Mouse (Mus musculus): ENCODE results near the gene Snd1.

Snd1 gene

GRCm38 (mm10) chr6:28897326-28898085, 422.6 kb downstream of the Snd1 start:
- peaks cover 20% of the 10 kb centered on the region for H3K4me1 ChIP-seq (replicated peaks; ENCODE audit: low read depth, low read length)
- TF ChIP-seq NANOG (IDR thresholded peaks at IDR 0.05; ENCODE audit: borderline replicate concordance, low read length), result no peak
- no peak for TF ChIP-seq CTCF (conservative IDR thresholded peaks at IDR 0.05; ENCODE audit: low read length)
- no peak for TF ChIP-seq POU5F1 (IDR thresholded peaks at IDR 0.05; ENCODE audit: borderline replicate concordance, low read length)

GRCm38 (mm10) chr6:28898836-28899235, 423.9 kb downstream of the Snd1 start:
- Histone ChIP-seq H3K27me3 (ENCODE audit: insufficient read depth, low read length) (peaks cover 13% of the 10 kb centered on the region), H3K36me3 (ENCODE audit: insufficient read depth, low read length) (0 out of 2 replicates have a peak, but pooled peaks cover 4% of the 10 kb centered on the region), H3K4me1 (replicated peaks; ENCODE audit: low read depth, low read length) (peaks cover 20% of the 10 kb centered on the region), H3K4me3 (replicated peaks; ENCODE audit: low read length) (no peak overlapping the region), H3K9me3 (ENCODE audit: low read length) (no peaks in the 10 kb centered on the region)
- peak; percentile 90 for TF ChIP-seq CTCF (conservative IDR thresholded peaks at IDR 0.05; ENCODE audit: low read length)
- no peak for TF ChIP-seq POU5F1 (IDR thresholded peaks at IDR 0.05; ENCODE audit: borderline replicate concordance, low read length)
- no peak for TF ChIP-seq NANOG (IDR thresholded peaks at IDR 0.05; ENCODE audit: borderline replicate concordance, low read length)

More at GRCm38 (mm10) chr6:28897326-28898085, 422.6 kb downstream of the Snd1 start:
- Histone ChIP-seq H3K27me3 (ENCODE audit: insufficient read depth, low read length) (peaks cover 13% of the 10 kb centered on the region), H3K4me3 (replicated peaks; ENCODE audit: low read length) (no peak overlapping the region), H3K9me3 (ENCODE audit: low read length) (no peaks in the 10 kb centered on the region), H3K36me3 (ENCODE audit: insufficient read depth, low read length) (0 out of 2 replicates have a peak, but pooled peaks cover 8% of the 10 kb centered on the region)

GRCm38 (mm10) chr6:28902573-28902972, 427.6 kb downstream of the Snd1 start:
- Histone ChIP-seq H3K4me1 (replicated peaks; ENCODE audit: low read depth, low read length) (peaks cover 29% of the 10 kb centered on the region), H3K27me3 (ENCODE audit: insufficient read depth, low read length) (peaks cover 13% of the 10 kb centered on the region), H3K9me3 (ENCODE audit: low read length) (no peaks in the 10 kb centered on the region), H3K4me3 (replicated peaks; ENCODE audit: low read length) (no peak overlapping the region), H3K36me3 (ENCODE audit: insufficient read depth, low read length) (no peaks in the 10 kb centered on the region)
- TF ChIP-seq CTCF (conservative IDR thresholded peaks at IDR 0.05; ENCODE audit: low read length) (no peak), NANOG (IDR thresholded peaks at IDR 0.05; ENCODE audit: borderline replicate concordance, low read length) (no peak)

- Histone ChIP-seq H3K36me3 (ENCODE audit: insufficient read depth, low read length) (no peaks in the 10 kb centered on the region), H3K27me3 (ENCODE audit: insufficient read depth, low read length) (peaks cover 25% of the 10 kb centered on the region), H3K9me3 (ENCODE audit: low read length) (no peaks in the 10 kb centered on the region), H3K4me1 (replicated peaks; ENCODE audit: low read depth, low read length) (peaks cover 20% of the 10 kb centered on the region), H3K4me3 (replicated peaks; ENCODE audit: low read length) (no peak overlapping the region)
- TF ChIP-seq NANOG (IDR thresholded peaks at IDR 0.05; ENCODE audit: borderline replicate concordance, low read length) (no peak), CTCF (conservative IDR thresholded peaks at IDR 0.05; ENCODE audit: low read length) (peak; percentile 74)
Measured at GRCm38 (mm10) chr6:28904417-28904816, 429.5 kb downstream of the Snd1 start.

- no peak for TF ChIP-seq NANOG (IDR thresholded peaks at IDR 0.05; ENCODE audit: borderline replicate concordance, low read length)
- no peak for TF ChIP-seq CTCF (conservative IDR thresholded peaks at IDR 0.05; ENCODE audit: low read length)
- no peak for TF ChIP-seq POU5F1 (IDR thresholded peaks at IDR 0.05; ENCODE audit: borderline replicate concordance, low read length)
- Histone ChIP-seq H3K4me3 (replicated peaks; ENCODE audit: low read length) (no peak overlapping the region), H3K9me3 (ENCODE audit: low read length) (no peaks in the 10 kb centered on the region)
Measured at GRCm38 (mm10) chr6:28905301-28905700, 430.4 kb downstream of the Snd1 start.

GRCm38 (mm10) chr6:28909866-28910265, 434.9 kb downstream of the Snd1 start:
- Histone ChIP-seq H3K27me3 (ENCODE audit: insufficient read depth, low read length) (peaks cover 44% of the 10 kb centered on the region), H3K4me1 (replicated peaks; ENCODE audit: low read depth, low read length) (peaks cover 26% of the 10 kb centered on the region), H3K9me3 (ENCODE audit: low read length) (no peaks in the 10 kb centered on the region), H3K4me3 (replicated peaks; ENCODE audit: low read length) (peak overlapping the region; percentile 60), H3K36me3 (ENCODE audit: insufficient read depth, low read length) (no peaks in the 10 kb centered on the region)
- TF ChIP-seq POU5F1 (IDR thresholded peaks at IDR 0.05; ENCODE audit: borderline replicate concordance, low read length) (no peak), CTCF (conservative IDR thresholded peaks at IDR 0.05; ENCODE audit: low read length) (no peak), NANOG (IDR thresholded peaks at IDR 0.05; ENCODE audit: borderline replicate concordance, low read length) (no peak)

More at GRCm38 (mm10) chr6:28905301-28905700, 430.4 kb downstream of the Snd1 start:
- H3K4me1 ChIP-seq (replicated peaks; ENCODE audit: low read depth, low read length), result peaks cover 29% of the 10 kb centered on the region
- H3K27me3 ChIP-seq (ENCODE audit: insufficient read depth, low read length), result peaks cover 27% of the 10 kb centered on the region
- no peaks in the 10 kb centered on the region for H3K36me3 ChIP-seq (ENCODE audit: insufficient read depth, low read length)

- no peaks in the 10 kb centered on the region for H3K36me3 ChIP-seq (ENCODE audit: insufficient read depth, low read length)
- no peak overlapping the region for H3K4me3 ChIP-seq (replicated peaks; ENCODE audit: low read length)
- H3K27me3 ChIP-seq (ENCODE audit: insufficient read depth, low read length), result peaks cover 27% of the 10 kb centered on the region
- H3K4me1 ChIP-seq (replicated peaks; ENCODE audit: low read depth, low read length), result peaks cover 40% of the 10 kb centered on the region
- H3K9me3 ChIP-seq (ENCODE audit: low read length), result no peaks in the 10 kb centered on the region
- no peak for TF ChIP-seq POU5F1 (IDR thresholded peaks at IDR 0.05; ENCODE audit: borderline replicate concordance, low read length)
- peak; percentile 92 for TF ChIP-seq CTCF (conservative IDR thresholded peaks at IDR 0.05; ENCODE audit: low read length)
Measured at GRCm38 (mm10) chr6:28914981-28915380, 440.0 kb downstream of the Snd1 start.

- Histone ChIP-seq H3K4me3 (replicated peaks; ENCODE audit: low read length) (no peak overlapping the region), H3K9me3 (ENCODE audit: low read length) (no peaks in the 10 kb centered on the region), H3K4me1 (replicated peaks; ENCODE audit: low read depth, low read length) (peaks cover 43% of the 10 kb centered on the region), H3K27me3 (ENCODE audit: insufficient read depth, low read length) (peaks cover 13% of the 10 kb centered on the region), H3K36me3 (ENCODE audit: insufficient read depth, low read length) (no peaks in the 10 kb centered on the region)
- TF ChIP-seq NANOG (IDR thresholded peaks at IDR 0.05; ENCODE audit: borderline replicate concordance, low read length) (no peak), POU5F1 (IDR thresholded peaks at IDR 0.05; ENCODE audit: borderline replicate concordance, low read length) (no peak), CTCF (conservative IDR thresholded peaks at IDR 0.05; ENCODE audit: low read length) (no peak)
Measured at GRCm38 (mm10) chr6:28916630-28917029, 441.7 kb downstream of the Snd1 start.

- TF ChIP-seq CTCF (conservative IDR thresholded peaks at IDR 0.05; ENCODE audit: low read length), result no peak
- TF ChIP-seq POU5F1 (IDR thresholded peaks at IDR 0.05; ENCODE audit: borderline replicate concordance, low read length), result no peak
- TF ChIP-seq NANOG (IDR thresholded peaks at IDR 0.05; ENCODE audit: borderline replicate concordance, low read length), result no peak
- Histone ChIP-seq H3K27me3 (ENCODE audit: insufficient read depth, low read length) (peaks cover 6% of the 10 kb centered on the region; the same call in 1 of the 2 replicates), H3K4me1 (replicated peaks; ENCODE audit: low read depth, low read length) (peaks cover 64% of the 10 kb centered on the region), H3K36me3 (ENCODE audit: insufficient read depth, low read length) (no peaks in the 10 kb centered on the region), H3K4me3 (replicated peaks; ENCODE audit: low read length) (no peak overlapping the region), H3K9me3 (ENCODE audit: low read length) (no peaks in the 10 kb centered on the region)
Measured at GRCm38 (mm10) chr6:28919346-28919745, 444.4 kb downstream of the Snd1 start.

Data from E14TG2a.4 (cell line).